Mouse (Mus musculus) urinary bladder, postnatal 4 days (tissue): Measurements from ENCODE around the gene Tent4b.

ENCODE experiments used
- DNase-seq, 2 experiments: peaks; one replicate each; pipeline ENCODE4 v3.0.0; 2021 to 2022; ENCODE audit warnings: low spot score in 2 of 2

The Tent4b gene

GRCm38 (mm10) chr8:88279220-88279619 lies 80.2 kb downstream of the Tent4b start:
- DNase-seq: no peak

GRCm38 (mm10) chr8:88279670-88280069 lies 80.7 kb downstream of the Tent4b start:
- DNase-seq: no peak

GRCm38 (mm10) chr8:88280904-88281303 lies 81.9 kb downstream of the Tent4b start:
- DNase-seq: no peak

GRCm38 (mm10) chr8:88282684-88283083 lies 83.7 kb downstream of the Tent4b start:
- DNase-seq: peak in 1 of 2 experiments; percentile 69

- DNase-seq: no peak
Observed at GRCm38 (mm10) chr8:88283243-88284115, 84.5 kb downstream of the Tent4b start.

- DNase-seq: no peak
Observed at GRCm38 (mm10) chr8:88284738-88285137, 85.7 kb downstream of the Tent4b start.

- DNase-seq: no peak
Observed at GRCm38 (mm10) chr8:88285469-88286356, 86.7 kb downstream of the Tent4b start.

GRCm38 (mm10) chr8:88286421-88286960 lies 87.5 kb downstream of the Tent4b start:
- no peak for DNase-seq

- peak in 1 of 2 experiments; percentile 52 for DNase-seq
Observed at GRCm38 (mm10) chr8:88288622-88289242, 89.7 kb downstream of the Tent4b start.

GRCm38 (mm10) chr8:88289901-88290300 lies 90.9 kb downstream of the Tent4b start:
- DNase-seq: no peak

GRCm38 (mm10) chr8:88290326-88291304 lies 91.6 kb downstream of the Tent4b start:
- DNase-seq: no peak

GRCm38 (mm10) chr8:88291305-88291690 lies 92.3 kb downstream of the Tent4b start:
- no peak for DNase-seq

- DNase-seq: no peak
Observed at GRCm38 (mm10) chr8:88292926-88293325, 93.9 kb downstream of the Tent4b start.

GRCm38 (mm10) chr8:88293590-88294356 lies 94.8 kb downstream of the Tent4b start:
- no peak for DNase-seq

- DNase-seq: no peak
Observed at GRCm38 (mm10) chr8:88294977-88295376, 96.0 kb downstream of the Tent4b start.

GRCm38 (mm10) chr8:88297976-88298732 lies 99.1 kb downstream of the Tent4b start:
- no peak for DNase-seq

GRCm38 (mm10) chr8:88298733-88299103 lies 99.7 kb downstream of the Tent4b start:
- no peak for DNase-seq

GRCm38 (mm10) chr8:88299907-88300603 lies 101.0 kb downstream of the Tent4b start:
- no peak for DNase-seq
